Mouse (Mus musculus) lung, postnatal 0 days (tissue): Measurements from ENCODE around the gene Gse1. TPM values are rescaled to one million over a fixed set of nuclear protein-coding genes. Genes with fewer than 3 reads are reported as not detected.

Experiments
- ATAC-seq: fragments of 200-750 bp; cut with Nextera tagmentation; 2 replicates; pipeline ENCODE4 v1.8.0; 2017; ENCODE audit warnings: moderate library complexity
- DNase-seq: peaks from one replicate; pipeline ENCODE4 v3.0.0-alpha.2; 2016; ENCODE audit warnings: low spot score
- H3K27ac ChIP-seq: fragments of 300-500 bp; sonication (generic); 2 replicates; pipeline ENCODE4 v1.5.1; 2014; ENCODE audit warnings: antibody characterized with exemption, mild to moderate bottlenecking, low read length, mixed read lengths
- H3K27me3 ChIP-seq: fragments of 300-500 bp; sonication (generic); replicated peaks from 2 replicates; pipeline ENCODE4 v1.6.1; 2014; ENCODE audit warnings: low read length, mixed read lengths; ENCODE audit not compliant: insufficient read depth
- H3K36me3 ChIP-seq: fragments of 300-500 bp; sonication (generic); 2 replicates; pipeline ENCODE4 v1.6.1; 2014; ENCODE audit warnings: low read length, mixed read lengths; ENCODE audit not compliant: insufficient read depth
- H3K4me1 ChIP-seq: fragments of 300-500 bp; sonication (generic); 2 replicates; pipeline ENCODE4 v1.6.1; 2014; ENCODE audit warnings: antibody characterized with exemption, low read depth, low read length, mixed read lengths; ENCODE audit not compliant: insufficient read depth
- H3K4me2 ChIP-seq: fragments of 300-500 bp; sonication (generic); replicated peaks from 2 replicates; pipeline ENCODE4 v1.6.1; 2014; ENCODE audit warnings: low read depth, mild to moderate bottlenecking, low read length, moderate library complexity, mixed read lengths
- H3K4me3 ChIP-seq: fragments of 300-500 bp; sonication (generic); 2 replicates; pipeline ENCODE4 v1.5.1; 2014; ENCODE audit warnings: low read depth, low read length
- H3K9ac ChIP-seq: fragments of 300-500 bp; sonication (generic); replicated peaks from 2 replicates; pipeline ENCODE4 v1.6.1; 2014; ENCODE audit warnings: low read depth, mild to moderate bottlenecking
- H3K9me3 ChIP-seq: fragments of 300-500 bp; sonication (generic); 2 replicates; pipeline ENCODE4 v1.6.1; 2016; ENCODE audit warnings: low read length, mixed read lengths
- CTCF ChIP-seq: IDR thresholded peaks from 2 replicates; pipeline ENCODE4 v1.5.1; 2016; ENCODE audit warnings: antibody characterized with exemption, mild to moderate bottlenecking
- EP300 ChIP-seq: IDR thresholded peaks from 2 replicates; pipeline ENCODE4 v1.6.1; 2016; ENCODE audit warnings: antibody characterized with exemption, mild to moderate bottlenecking, control low read depth
- WGBS: fragments of 180-500 bp; shearing (Covaris S2); extraction: QIAGEN DNeasy Blood & Tissue Kit; methylation state at CpG from one replicate; pipeline ENCODE4 v1.1.7; 2014; 5-methylcytosine and 5-hydroxymethylcytosine counted together
- polyA plus RNA-seq: library from polyadenylated mRNA; unstranded; fragments of >200 nt; fragmentation: Nextera tagmentation; extraction: Ambion mirVana; gene quantifications from 2 replicates; pipeline ENCODE4 v1.2.1, GENCODE M21; 2015

Gene Gse1
- polyA plus RNA-seq, 1 experiment from 2014 or later, result 9.9 TPM

GRCm38 (mm10) chr8:120288122-120288908 lies 60.1 kb downstream of the Gse1 start:
- Histone ChIP-seq H3K4me2 (no peak overlapping the region), H3K27me3 (no peaks in the 10 kb centered on the region), H3K9ac (no peak overlapping the region), H3K36me3 (no peaks in the 10 kb centered on the region), H3K4me1 (peaks cover 29% of the 10 kb centered on the region), H3K27ac (no peak overlapping the region), H3K4me3 (no peak overlapping the region), H3K9me3 (no peaks in the 10 kb centered on the region)
- WGBS, result 54% methylated on average over 21 of the region's 21 CpGs
- TF ChIP-seq CTCF (peak; percentile 90), EP300 (no peak)
- DNase-seq (peak; percentile 75), ATAC-seq (no peak)

DNA sequence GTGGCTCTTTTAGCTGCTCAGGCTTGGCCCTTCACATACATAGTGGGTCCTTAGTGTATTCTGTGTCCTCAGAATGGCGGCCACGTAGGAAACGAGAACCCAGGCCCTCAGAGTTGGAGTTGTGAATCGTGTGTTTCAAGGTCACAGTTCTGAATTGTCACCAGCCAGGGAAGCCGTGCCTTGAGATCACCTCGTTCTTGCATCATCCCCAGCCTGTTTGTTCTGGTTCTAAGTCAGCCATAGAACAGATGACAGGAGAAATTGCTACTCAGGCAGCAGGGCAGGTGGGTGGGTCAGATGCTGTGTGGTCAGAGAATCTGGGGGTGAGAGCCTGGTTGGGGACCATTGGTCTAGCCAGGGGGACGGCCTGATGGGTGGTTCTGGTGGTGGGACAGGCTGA lies 60.9 kb downstream of the Gse1 start:
- DNase-seq (no peak), ATAC-seq (no peak)
- no peak overlapping the region for H3K4me2 ChIP-seq
- WGBS, result 66% methylated on average over 7 of the region's 7 CpGs
- no peaks in the 10 kb centered on the region for H3K9me3 ChIP-seq
- no peak overlapping the region for H3K4me3 ChIP-seq
- H3K27me3 ChIP-seq, result no peaks in the 10 kb centered on the region
- H3K4me1 ChIP-seq, result peaks cover 29% of the 10 kb centered on the region
- H3K9ac ChIP-seq, result no peak overlapping the region
- no peak overlapping the region for H3K27ac ChIP-seq
- no peaks in the 10 kb centered on the region for H3K36me3 ChIP-seq
- no peak for TF ChIP-seq CTCF
- no peak for TF ChIP-seq EP300

DNA sequence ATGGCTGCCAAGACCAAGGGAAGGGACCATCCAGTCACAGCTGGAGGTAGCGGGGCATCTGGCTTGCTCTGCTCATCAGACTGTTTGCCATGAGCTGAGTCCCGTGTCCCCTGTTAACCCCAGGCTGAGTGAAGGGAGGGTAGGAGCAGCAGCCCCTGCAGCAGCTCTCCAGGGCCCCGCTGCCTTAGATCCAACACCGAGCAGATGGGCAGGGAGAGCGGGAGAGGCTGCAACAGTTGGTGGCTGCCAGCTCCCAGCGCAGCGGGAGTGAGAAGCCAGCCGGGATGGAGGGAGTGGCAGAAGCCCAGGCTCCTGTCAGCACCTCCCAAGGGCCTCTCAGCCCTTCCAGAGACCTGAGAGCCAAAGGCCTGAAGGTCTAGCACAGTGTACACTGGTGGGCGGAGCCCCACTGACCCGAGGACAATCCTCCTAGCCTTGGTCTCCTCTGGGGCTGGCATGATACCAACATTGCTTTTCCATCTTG lies 61.5 kb downstream of the Gse1 start:
- Histone ChIP-seq H3K4me2 (no peak overlapping the region), H3K36me3 (no peaks in the 10 kb centered on the region), H3K9me3 (no peaks in the 10 kb centered on the region), H3K27me3 (no peaks in the 10 kb centered on the region), H3K9ac (no peak overlapping the region), H3K4me3 (no peak overlapping the region), H3K4me1 (peaks cover 24% of the 10 kb centered on the region), H3K27ac (no peak overlapping the region)
- ATAC-seq (no peak), DNase-seq (no peak)
- TF ChIP-seq CTCF (no peak), EP300 (no peak)
- 30% methylated on average over 10 of the region's 10 CpGs for WGBS

- H3K27ac ChIP-seq, result no peak overlapping the region
- no peak overlapping the region for H3K4me2 ChIP-seq
- H3K9me3 ChIP-seq, result no peaks in the 10 kb centered on the region
- DNase-seq, result no peak
- no peak overlapping the region for H3K9ac ChIP-seq
- 61% methylated on average over 15 of the region's 15 CpGs for WGBS
- H3K4me3 ChIP-seq, result no peak overlapping the region
- no peaks in the 10 kb centered on the region for H3K27me3 ChIP-seq
- TF ChIP-seq EP300, result no peak
- ATAC-seq, result no peak
- peaks cover 16% of the 10 kb centered on the region for H3K4me1 ChIP-seq
- no peaks in the 10 kb centered on the region for H3K36me3 ChIP-seq
Observed at GRCm38 (mm10) chr8:120290614-120291013, 62.4 kb downstream of the Gse1 start.

DNA sequence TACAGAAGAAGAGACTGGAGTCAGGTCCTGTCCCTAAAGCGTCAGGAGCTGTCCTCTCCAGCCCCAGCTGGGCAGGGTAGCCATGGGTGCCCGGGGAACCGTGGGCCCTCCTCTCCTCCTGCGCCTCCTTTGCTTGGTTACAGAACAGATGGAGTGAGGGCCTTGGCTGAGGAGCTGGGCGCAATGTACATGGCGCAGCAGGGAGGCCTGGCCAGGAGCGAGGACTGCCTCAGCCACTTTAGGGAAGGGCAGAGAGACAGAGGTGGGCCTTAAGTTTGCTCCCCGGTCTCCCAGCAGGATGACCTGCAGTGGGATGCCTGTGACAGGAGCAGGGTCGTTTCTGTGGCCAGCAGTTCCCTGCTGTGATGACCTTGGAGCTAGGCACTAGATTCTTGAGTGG lies 63.4 kb downstream of the Gse1 start:
- ATAC-seq (no peak), DNase-seq (no peak)
- Histone ChIP-seq H3K36me3 (no peaks in the 10 kb centered on the region), H3K27ac (no peak overlapping the region), H3K9me3 (no peaks in the 10 kb centered on the region), H3K9ac (no peak overlapping the region), H3K27me3 (no peaks in the 10 kb centered on the region), H3K4me3 (no peak overlapping the region), H3K4me2 (no peak overlapping the region), H3K4me1 (peaks cover 13% of the 10 kb centered on the region; the same call in 1 of the 2 replicates)
- no peak for TF ChIP-seq EP300
- TF ChIP-seq CTCF, result no peak
- WGBS, result 83% methylated on average over 9 of the region's 9 CpGs

GRCm38 (mm10) chr8:120292316-120293107 lies 64.3 kb downstream of the Gse1 start:
- Histone ChIP-seq H3K4me3 (no peak overlapping the region), H3K9ac (no peak overlapping the region), H3K27me3 (no peaks in the 10 kb centered on the region), H3K27ac (no peak overlapping the region), H3K4me2 (no peak overlapping the region), H3K36me3 (no peaks in the 10 kb centered on the region), H3K9me3 (no peaks in the 10 kb centered on the region), H3K4me1 (peaks cover 13% of the 10 kb centered on the region; the same call in 1 of the 2 replicates)
- TF ChIP-seq CTCF (no peak), EP300 (no peak)
- 52% methylated on average over 8 of the region's 8 CpGs for WGBS
- DNase-seq, result peak; percentile 71
- peak; percentile 47 for ATAC-seq
